Mouse (Mus musculus) right cerebral cortex, postnatal 10 days (tissue): Measurements from ENCODE around the gene Hist1h1d.
"Not testable (repeated sequence)": the region's sequence is repeated elsewhere in the genome, so short reads cannot be mapped to it uniquely, and the experiment has no call there.

Source experiments
- DNase-seq, 2 experiments: peaks; one replicate each; pipeline ENCODE4 v3.0.0; 2021; ENCODE audit warnings: low spot score in 2 of 2

Hist1h1d gene

DNA sequence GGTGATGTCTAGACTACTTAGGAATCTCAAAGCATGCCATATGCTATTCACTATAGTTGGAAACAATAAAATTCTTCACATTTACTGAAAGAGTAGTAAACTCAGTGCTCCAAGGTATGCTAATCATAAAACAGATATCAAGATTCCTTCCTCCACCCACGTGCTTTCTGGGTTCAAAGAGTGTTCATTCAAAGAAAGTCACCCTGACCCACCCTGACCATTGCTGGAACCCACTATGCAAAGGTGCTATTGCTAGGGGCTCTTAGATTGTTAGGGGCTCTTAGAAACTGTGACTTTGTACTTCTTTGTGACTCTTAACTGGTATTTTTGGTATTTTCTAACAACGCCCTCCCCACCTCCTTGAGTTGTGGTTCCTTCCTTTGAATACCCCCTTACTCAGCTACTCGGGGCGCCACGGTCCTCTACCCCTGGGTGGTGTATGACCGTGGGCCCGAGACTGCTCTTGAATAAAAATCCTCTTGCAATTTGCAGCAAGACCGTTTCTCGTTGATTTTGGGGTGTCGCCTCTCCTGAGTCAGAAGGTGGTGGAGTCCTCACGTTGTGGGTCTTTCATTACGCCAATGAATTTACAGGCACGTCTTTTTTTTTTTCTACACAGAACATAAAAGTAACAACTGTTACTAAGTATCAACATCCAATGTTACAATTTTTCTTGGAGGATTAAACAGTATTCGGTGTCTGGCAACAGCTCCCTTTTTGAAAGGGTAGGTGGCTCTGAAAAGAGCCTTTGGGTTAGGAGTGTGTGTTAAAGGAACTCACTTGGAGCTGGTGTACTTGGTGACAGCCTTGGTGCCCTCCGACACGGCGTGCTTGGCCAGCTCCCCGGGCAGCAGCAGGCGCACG is 20.2 kb downstream of the Hist1h1d start:
- not testable (repeated sequence) for DNase-seq

DNA sequence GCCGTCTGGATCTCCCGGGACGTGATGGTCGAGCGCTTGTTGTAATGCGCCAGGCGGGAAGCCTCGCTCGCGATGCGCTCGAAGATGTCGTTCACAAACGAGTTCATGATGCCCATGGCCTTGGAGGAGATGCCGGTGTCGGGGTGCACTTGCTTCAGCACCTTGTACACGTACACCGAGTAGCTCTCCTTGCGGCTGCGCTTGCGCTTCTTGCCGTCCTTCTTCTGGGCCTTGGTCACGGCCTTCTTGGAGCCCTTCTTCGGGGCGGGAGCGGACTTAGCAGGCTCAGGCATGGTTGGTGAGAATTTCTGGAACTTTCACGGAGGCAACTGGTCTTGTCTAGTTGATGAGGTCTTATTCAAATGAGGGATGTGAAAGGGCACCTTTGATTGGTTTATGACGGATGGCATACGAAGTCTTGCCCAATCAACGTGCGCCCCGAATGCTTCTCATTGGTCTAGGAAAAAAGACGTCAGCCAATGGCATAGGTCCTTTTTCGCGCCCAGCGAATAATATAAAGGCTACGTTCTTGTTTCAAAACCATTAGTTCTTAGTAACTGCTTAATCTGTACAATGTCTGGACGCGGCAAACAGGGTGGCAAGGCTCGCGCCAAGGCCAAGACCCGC is 20.9 kb downstream of the Hist1h1d start, which contains the start of the genes Hist1h2bf and Hist1h2ad:
Gene Hist1h2bf, minus strand, starts transcription at position 299 of the 627 bp plus-strand sequence.
Gene Hist1h2ad, plus strand, starts transcription at position 484 of the 627 bp plus-strand sequence.
- DNase-seq = peak; percentile 96 to 98

DNA sequence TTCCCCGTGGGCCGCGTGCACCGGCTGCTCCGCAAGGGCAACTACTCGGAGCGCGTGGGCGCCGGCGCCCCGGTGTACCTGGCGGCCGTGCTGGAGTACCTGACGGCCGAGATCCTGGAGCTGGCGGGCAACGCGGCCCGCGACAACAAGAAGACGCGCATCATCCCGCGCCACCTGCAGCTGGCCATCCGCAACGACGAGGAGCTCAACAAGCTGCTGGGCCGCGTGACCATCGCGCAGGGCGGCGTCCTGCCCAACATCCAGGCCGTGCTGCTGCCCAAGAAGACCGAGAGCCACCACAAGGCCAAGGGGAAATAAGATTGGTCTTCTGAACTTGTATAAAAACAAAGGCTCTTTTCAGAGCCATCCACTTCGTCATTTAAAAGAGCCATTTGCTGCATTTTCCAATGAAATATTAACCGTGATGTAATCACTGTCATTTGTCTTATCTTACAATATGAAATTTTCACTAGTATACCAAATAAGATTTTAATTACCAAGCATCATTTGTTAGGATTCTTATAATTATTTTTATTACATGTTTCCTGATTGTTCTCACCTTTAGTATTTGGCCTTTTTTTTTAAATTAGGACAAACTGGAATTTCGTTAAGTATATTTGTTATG is 21.6 kb downstream of the Hist1h1d start:
- DNase-seq = not testable (repeated sequence)

DNA sequence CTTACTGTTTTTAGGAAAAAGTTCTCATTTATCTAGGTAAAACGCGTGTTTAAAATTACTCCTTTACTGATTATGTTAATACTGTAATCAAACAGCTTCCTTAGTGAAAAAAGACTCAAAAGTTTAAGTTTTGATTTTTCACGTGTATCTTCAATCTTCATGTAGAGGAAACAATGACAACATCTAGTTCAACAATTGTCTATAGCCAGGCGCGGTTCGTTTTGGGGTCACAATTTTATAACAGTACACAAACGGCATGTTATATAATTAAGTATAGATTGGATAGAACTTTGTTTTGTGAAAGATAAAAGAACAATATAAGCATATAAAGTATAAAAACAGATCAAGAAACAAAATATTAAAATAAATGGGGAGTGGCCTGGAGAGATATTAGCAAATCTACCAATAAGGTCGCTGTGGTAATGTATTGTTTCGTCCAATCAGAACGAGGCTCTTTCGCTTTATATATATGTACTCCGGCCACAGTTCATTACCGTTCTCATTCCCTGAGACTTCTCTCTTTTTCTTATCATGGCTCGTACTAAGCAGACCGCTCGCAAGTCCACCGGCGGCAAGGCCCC is 22.3 kb downstream of the Hist1h1d start, which contains the start of gene Hist1h3d:
Gene Hist1h3d, plus strand, starts transcription at position 493 of the 581 bp plus-strand sequence.
- peak; percentile 38 to 80 for DNase-seq

DNA sequence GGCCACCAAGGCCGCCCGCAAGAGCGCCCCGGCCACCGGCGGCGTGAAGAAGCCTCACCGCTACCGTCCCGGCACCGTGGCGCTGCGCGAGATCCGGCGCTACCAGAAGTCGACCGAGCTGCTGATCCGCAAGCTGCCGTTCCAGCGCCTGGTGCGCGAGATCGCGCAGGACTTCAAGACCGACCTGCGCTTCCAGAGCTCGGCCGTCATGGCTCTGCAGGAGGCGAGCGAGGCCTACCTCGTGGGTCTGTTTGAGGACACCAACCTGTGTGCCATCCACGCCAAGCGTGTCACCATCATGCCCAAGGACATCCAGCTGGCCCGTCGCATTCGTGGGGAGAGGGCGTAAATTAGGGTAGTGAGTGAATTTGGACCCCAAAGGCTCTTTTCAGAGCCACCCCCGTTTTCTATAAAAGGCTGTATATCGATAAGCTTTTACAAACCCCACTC is 22.8 kb downstream of the Hist1h1d start:
- DNase-seq = not testable (repeated sequence)

DNA sequence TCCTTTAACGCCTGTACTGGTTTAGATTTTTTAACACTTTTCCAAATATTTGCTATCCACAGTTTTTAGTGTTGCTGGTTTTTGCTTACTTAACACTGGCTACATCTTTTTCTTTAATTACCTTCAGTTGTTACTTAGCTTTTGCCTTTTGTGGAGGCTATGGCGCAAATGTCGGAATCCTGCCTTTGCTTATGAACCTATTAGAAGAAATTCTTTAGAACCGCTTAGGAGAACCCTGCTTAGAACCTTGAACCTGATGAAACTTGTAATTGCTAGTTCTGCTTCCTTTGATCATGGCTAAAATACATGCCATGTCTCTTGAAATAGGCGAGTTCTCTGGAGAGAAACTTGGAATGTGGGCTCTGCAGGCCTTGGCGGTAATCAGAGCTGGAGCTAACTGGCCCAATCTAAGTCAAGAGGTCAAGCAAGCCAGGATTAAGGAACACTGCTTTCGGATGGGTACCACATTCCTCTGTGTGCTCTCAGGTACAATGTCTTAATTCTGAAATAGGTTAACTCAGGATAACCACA is 23.4 kb downstream of the Hist1h1d start:
- DNase-seq = no peak

DNA sequence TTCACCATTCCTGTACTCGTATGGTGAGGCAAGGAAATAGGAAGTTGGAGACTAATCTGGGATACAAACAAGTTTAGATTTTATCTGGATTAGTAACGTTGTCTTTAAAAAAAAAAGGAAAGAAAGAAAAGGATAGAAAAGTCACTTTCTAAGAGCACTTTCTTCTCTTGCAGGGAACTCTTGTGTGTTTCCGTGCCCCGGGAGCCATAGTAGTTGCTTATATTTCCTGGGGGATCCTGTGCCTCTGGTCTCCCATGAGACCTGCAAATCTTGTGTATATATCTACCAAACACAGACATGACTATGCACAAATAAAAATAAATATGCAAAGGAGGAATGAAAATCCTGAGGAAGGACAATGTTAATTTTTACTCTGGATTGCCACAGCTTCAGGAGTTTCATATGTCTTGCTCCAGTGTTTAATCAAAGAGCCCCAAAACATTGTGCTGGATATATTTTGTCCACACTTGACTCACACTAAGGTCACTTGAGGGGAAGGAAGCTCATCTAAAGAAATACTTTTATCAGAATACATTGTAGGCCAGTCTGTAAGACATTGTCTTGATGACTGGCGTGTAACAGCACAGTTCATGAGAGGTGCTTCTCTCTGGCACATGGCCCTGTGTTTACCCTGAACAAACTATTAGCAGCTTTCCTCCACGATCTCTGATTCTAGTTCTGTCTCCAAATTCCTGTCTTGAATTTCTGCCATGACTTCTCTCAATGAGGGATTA is 24.0 kb downstream of the Hist1h1d start:
- DNase-seq = no peak

DNA sequence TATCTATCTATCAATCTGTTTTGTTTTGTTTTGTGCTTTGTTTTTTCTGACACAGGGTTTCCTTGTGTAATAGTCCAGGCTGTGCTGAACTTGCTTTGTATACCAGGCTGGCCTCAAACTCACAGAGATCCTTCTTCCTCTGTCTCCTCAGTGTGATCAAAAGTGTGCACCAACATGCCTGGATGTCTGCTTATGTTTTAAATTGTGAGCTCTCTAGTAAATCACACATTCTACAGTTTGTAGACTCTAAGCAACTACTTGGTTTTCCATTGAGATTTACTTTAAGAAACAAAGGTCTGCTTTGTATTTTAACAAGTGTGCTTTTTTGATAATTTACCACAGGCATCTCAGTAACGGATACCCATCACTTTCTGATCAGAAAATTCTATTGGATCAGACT is 24.8 kb downstream of the Hist1h1d start:
- DNase-seq = no peak

DNA sequence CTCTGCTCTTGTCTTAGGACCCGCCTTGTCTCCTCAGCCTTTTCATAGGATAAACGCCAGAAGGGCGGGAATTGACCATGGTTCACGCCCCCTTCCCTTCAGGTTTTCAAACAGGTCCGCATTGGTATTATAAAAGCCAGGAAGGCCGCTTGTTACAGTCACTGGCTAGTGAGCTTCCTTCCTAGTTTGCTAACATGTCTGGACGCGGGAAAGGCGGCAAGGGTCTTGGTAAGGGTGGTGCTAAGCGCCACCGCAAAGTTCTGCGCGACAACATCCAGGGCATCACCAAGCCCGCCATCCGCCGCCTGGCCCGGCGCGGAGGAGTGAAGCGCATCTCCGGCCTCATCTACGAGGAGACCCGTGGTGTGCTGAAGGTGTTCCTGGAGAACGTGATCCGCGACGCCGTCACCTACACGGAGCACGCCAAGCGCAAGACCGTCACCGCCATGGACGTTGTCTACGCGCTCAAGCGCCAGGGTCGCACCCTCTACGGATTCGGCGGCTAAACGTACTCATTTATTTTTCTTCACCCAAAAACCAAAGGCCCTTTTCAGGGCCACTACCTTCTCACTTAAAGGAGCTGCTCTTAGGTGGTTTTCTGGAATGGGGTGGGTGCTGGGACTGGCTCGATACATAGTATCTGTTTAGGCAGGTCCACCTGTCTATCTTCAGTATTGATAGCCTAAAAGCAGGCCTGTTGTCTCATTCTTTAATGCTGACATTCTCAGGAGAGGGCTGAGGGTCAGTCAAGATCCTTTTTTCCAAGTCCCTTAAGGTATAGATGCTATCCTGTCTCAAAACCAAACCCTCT is 28.6 kb downstream of the Hist1h1d start, which contains the start of gene Hist1h4d:
Gene Hist1h4d, plus strand, starts transcription at position 191 of the 811 bp plus-strand sequence.
- peak; percentile 98 to 99 for DNase-seq

DNA sequence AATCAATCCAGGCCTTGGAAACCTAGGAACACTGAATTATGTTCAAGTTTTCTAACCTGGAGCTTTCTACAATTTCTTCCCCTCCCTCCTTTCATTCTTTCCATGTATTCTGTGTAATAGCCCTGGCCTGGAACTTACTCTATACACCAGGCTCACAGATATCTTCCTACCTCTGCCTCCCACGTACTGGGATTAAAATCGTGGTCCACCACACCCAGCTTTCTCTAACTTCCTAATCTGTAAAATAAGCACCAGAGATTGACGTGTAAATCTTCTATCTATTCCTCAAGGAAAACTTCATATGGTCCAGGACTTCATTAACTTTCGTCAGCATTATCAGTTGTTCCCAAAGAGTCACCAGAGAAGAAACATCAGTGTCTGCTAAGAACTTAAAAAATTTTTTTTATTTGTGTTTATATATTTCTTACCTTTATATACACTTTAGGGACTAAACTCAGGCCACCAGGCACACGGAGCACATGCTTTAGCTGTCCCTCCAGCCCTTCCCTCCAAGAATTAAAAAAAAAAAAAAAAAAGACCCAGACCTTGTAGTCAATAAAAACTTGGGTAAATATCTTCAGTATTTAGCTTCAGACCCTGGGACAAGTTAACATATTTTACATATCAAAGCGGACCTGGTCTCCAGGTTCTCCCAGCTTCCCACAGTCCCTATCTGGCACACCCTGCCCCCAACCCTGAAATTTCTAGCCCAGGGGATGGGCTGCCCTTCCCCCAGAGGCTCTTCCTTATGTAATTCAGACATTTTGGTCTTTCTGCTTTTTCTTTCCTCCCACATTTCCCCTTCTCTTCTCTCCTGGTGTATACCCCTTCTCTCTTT is 29.4 kb downstream of the Hist1h1d start:
- DNase-seq = no peak

DNA sequence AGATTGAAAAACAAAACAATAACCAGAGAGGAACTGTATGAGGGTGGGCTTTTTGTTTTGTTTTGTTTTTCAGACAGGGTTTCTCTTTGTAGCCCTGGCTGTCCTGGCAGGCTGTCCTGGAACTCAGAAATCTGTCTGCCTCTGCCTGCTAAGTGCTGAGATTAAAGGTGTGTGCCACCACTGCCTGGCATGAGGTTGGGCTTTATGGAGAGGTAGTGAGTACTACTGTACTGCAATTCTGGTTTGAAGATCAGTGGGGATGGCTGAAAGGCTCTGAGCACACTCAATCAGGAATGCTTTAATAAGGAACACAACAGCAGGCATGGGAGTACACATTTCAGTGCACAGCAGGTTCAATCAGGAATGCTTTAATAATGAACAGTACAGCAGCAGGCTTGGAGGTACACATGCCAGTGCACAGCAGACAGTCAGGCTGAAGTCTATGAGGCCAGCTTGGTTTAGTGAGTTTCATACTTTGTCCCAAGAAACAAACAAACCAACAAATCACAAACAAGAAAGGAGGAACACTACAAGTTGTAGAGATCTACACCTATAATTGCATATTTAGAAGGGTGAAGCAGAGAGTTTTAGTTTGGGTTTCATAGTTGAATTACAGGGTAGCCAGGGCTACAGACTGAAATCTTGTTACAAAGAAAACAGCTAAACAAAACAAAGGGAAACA is 30.5 kb downstream of the Hist1h1d start:
- DNase-seq = no peak

DNA sequence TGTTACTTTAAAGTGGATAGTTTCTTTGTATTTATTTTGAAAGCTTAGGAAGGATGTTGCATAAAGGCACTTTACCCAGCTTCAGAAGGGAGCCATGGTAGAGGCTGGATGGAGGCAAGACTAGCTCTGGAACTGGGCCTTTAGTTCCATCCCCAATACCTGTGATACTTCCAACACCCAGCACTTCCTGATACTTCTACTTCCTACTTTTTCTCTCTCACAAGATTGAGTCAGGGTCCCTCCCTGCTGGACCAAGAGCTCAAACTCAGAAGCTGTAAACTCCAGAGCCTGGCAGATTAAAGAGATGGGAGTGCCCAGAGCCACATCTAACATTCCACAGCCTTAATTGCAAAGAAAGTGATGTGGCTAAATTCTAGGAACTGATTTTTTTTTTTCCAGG is 31.3 kb downstream of the Hist1h1d start:
- no peak for DNase-seq

DNA sequence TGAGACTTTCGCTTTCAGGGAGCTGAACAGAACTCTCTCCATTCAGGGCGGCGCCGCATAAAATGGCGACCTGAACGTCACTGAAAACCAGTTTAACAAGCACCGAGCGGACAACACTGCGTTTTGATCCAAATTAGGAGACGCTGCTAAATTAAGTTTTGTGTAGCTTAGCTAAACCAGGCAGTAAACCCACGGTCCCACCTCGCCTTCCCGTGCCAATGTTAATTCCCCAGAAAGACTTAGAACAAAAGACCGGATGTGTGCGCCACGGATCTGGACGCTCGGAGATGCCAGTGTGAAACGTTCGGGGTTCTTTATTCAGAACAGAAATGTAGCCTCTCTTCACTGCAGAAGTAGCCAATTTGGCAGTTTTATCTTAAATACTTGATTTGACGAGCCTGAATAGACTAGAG is 32.0 kb downstream of the Hist1h1d start:
- peak; percentile 76 to 77 for DNase-seq

DNA sequence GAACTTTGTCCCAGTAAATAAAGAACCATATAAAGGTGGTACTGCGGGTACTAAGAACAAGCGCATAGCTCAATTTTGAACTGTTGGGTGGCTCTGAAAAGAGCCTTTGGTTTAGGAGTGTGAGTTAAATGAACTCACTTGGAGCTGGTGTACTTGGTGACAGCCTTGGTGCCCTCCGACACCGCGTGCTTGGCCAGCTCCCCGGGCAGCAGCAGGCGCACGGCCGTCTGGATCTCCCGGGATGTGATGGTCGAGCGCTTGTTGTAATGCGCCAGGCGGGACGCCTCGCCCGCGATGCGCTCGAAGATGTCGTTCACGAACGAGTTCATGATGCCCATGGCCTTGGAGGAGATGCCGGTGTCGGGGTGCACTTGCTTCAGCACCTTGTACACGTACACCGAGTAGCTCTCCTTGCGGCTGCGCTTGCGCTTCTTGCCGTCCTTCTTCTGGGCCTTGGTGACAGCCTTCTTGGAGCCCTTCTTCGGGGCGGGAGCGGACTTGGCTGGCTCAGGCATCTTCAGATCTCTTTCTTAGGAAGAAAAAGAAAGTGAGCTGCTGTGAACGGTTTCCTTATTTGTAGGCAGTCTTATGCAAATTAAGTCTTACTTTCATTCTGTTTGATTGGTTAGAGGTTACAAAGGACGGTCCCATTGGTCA is 32.5 kb downstream of the Hist1h1d start:
- DNase-seq = peak; percentile 80 to 84

DNA sequence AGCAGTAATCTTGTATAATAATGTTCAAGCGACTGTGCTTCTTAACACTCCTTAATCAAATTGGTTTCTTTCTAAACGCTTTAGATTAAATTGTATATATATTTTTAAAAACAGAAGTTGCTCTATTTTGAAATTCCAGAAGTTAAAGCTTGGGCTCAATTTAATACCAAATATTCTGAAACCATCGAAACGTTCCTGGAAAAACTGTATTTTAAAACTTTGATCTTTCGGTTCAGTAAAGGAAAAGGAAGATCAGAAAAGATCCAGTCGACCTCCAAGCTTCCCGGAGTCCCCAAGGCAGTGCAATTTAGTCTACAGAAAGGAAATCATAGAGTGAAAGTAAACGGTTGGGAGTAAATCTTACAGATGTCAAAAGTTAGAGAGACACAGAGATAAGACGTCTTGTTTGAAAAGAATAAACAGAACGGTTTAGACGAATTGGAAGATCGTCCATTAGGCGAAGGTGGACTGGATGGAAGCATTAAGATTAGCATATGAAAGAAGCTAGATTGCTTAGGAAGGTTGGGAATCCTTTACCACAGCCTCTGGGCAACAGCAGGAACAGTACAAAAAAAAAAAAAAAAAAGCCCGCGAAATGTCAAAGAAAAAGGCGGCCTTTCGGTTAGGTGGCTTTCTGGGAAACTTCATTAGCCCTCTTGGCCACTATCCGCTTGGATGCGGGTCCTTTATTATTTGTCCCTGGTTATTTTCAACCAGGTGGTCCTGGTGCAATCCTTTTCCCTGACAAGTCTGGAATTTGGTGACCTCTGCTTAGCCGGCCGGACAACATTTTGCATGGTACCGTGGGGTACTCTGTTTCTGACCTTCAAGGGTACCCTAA is 33.3 kb downstream of the Hist1h1d start:
- DNase-seq = no peak

DNA sequence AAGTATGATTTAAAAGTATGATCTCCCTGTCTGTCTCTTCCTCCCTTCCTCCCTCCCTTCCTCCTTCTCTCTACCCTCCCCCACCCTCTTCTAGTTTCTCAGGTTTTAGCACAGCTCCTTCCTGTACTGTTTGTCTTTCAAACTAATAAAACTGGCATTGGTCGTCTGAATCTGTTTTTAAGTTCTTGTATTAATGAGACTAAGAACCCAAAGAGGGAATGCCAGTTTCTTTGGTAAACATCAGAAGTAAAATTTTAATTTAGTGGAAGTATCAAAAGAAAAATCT is 33.8 kb downstream of the Hist1h1d start:
- DNase-seq = no peak

DNA sequence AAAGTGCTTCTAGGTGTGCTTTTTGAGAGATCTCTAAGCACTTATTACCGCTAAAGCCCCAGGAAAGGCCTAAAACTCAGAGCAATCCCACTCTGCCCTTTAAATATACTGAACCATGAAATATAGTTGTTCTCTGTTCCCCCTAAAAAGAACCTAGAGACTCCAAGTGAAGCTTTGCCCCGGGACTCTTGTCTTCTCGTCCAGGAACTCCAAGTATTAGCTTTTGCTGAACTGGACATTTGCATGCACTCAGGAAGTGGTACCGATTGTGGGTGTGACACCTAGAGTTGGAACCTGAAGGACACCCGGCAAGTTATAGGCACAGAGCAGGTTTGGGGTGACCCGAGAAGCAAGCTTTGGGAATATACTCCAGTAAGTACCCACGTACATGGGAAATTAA is 38.1 kb downstream of the Hist1h1d start:
- no peak for DNase-seq
